Mouse (Mus musculus): ENCODE results near the gene St8sia6. TPM values are rescaled to one million over a fixed set of nuclear protein-coding genes. Genes with fewer than 3 reads are reported as not detected.
"Not testable (repeated sequence)": the region's sequence is repeated elsewhere in the genome, so short reads cannot be mapped to it uniquely, and the experiment has no call there.

The St8sia6 gene
- polyA plus RNA-seq, 1 experiment from 2014 or later: 0.29 TPM

DNA sequence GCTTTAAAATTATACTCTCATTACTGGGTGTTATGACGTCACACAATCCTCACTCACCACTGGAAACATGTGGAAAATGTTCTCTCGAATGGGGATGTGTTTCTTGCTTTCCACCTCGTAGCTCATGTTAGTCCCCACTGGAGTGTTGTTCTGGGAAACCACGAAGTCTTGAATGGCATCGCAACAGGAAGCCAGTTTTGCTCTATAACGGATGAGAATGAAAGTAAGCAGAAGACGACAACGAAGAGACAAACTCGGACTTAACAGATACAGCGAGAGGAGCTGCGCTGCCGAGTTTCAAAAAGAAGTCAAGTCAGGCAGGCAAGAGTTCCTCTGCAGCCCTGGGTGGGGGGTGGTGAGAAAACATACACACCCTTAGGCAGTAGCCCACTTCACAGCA, 121.4 kb downstream of the St8sia6 start:
- DNase-seq (ENCODE audit: low spot score): no peak

DNA sequence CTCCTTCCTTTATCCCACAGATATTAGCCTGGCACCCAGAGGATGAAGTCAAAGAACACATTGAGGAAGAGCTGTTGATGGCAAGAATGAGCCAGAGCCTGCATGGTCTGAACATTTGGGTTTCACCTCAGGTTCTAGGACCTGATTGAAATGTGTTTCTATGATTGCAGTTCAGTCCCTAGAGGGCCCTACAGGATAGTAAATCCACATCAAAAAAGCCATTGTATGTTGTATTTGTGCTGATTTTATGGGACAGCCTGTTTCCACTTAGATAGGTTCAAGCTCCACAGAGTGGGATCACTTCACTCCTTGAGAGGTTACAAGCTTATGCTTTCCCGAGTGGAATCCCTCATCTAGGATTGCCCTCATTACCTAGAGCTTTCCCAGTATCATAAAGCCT, 159.0 kb downstream of the St8sia6 start:
- DNase-seq (ENCODE audit: low spot score): peak; percentile 5

DNA sequence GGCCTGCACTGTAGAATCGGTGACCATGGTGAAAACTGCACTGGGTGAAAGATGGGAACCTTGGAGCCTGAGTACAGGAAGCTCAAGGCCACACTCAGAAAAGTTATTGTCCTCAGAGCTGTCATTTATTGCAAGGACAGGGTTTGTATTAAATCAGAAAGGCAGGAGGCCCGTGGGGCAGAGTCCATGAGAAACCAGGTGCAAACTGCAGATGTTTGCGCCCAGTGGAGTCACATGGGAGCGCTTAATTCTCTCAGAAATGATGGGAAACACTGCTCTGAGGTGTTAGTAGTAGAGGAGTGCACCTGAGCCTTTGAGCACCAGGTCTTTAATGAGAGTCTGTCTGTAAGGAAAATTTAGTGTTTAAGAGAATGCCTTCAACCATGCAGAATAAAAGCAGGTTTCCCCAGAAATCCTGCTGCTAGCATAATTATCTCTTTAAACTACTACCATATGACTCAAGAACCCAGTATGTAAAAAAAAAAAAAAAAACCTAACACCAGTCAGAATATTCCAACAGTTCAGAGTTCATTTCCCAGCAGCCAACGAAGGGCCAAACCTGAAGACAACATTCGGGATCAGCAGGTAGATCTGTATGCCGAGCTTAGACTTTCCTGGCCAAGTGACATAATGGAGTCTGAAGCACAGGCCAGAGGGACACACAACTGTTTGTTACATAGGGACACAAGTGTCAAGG, 163.6 kb downstream of the St8sia6 start:
- DNase-seq (ENCODE audit: low spot score): no peak

DNA sequence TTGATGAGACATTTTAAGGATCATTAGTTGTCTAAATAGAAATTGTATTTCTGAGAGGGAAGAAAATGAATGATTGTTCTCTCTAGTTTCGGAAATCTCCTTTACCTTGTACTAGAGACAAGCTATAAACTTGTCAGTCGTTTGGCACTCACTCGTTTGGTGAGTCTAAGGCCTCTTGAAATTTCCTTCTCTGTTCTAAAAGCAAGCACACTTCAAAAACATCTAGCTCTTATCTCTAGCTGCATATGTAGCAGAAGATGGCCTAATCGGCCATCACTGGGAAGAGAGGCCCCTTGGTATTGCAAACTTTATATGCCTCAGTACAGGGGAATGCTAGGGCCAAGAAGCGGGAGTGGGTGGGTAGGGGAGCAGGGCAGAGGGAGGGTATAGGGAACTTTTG, 190.2 kb downstream of the St8sia6 start:
- DNase-seq (ENCODE audit: low spot score): not testable (repeated sequence)

DNA sequence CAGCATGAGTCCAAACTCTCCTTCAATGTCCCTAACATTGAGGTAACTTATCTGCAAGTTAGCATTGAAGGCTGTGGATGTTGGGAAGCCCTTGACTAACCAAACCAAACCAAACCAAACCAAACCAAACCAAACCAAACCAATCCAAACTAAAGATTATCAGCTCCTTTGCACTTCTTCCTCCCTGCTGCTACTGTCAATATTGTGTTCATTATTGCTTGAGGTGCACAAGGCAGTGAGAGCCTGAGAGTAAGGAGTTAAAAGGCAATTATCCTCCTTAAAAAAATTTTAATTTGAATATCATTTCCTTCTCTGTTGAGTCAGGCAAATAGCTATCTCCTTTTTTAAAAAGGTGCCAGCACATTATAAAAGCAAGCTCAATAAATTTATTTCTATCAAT, 190.8 kb downstream of the St8sia6 start:
- no peak for DNase-seq (ENCODE audit: low spot score)

Other genes starting within 250 kb of the St8sia6 start
- 16.5 and 17.2 TPM in 2 replicates for gene Trdmt1, start 249.4 kb downstream of the St8sia6 start, polyA plus RNA-seq (2015; fragmentation: Nextera tagmentation; extraction: Ambion mirVana)
- 227 and 232 TPM in 2 replicates for gene Vim, start 220.1 kb downstream of the St8sia6 start, polyA plus RNA-seq (2015; fragmentation: Nextera tagmentation; extraction: Ambion mirVana)

Data from thymus, postnatal 0 days (tissue).